Mouse (Mus musculus): ENCODE measurements around the gene Adgra3. TPM values are rescaled to one million over a fixed set of nuclear protein-coding genes. Genes with fewer than 3 reads are reported as not detected.

Adgra3 gene
- polyA plus RNA-seq, 1 experiment from 2014 or later, result 1.7 TPM

DNA sequence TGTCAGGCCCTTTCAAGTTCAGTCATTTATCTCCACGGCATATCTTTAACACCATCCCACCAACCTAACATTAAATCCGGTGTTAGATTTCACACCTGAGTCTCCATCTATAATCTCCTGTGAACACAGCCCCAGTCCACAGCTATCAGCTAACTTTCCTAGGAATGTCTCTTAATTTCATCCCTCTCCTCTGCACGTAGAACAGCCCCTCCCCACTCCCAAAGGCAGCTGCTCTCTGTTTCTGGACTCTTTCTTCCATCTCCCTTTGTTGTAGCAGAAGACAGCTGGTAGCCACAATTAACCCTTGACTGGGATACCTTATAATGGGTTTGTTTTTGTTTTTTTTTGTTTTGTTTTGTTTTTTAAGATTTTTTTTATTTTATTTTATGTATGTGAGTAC, 8.8 kb downstream of the Adgra3 start:
- H3K27ac ChIP-seq (ENCODE audit: low read length), result no peak overlapping the region
- H3K9me3 ChIP-seq (replicated peaks; ENCODE audit: control insufficient read depth, low read length), result no peaks in the 10 kb centered on the region
- H3K9ac ChIP-seq (ENCODE audit: low read depth, low read length), result no peak overlapping the region
- 63% methylated on average over 3 of the region's 3 CpGs for WGBS (ENCODE audit: insufficient replicate concordance)
- H3K4me1 ChIP-seq (ENCODE audit: control insufficient read depth, low read depth, low read length), result no peaks in the 10 kb centered on the region; the same call in 1 of the 2 replicates
- no peak overlapping the region for H3K4me3 ChIP-seq (ENCODE audit: low read depth, low read length)
- no peak overlapping the region for H3K4me2 ChIP-seq (ENCODE audit: low read depth, low read length)
- ATAC-seq (ENCODE audit: low read depth), result no peak
- H3K36me3 ChIP-seq (ENCODE audit: control insufficient read depth, insufficient read depth), result no peaks in the 10 kb centered on the region
- H3K27me3 ChIP-seq (ENCODE audit: control insufficient read depth, insufficient read depth, low read depth, low read length), result no peaks in the 10 kb centered on the region

DNA sequence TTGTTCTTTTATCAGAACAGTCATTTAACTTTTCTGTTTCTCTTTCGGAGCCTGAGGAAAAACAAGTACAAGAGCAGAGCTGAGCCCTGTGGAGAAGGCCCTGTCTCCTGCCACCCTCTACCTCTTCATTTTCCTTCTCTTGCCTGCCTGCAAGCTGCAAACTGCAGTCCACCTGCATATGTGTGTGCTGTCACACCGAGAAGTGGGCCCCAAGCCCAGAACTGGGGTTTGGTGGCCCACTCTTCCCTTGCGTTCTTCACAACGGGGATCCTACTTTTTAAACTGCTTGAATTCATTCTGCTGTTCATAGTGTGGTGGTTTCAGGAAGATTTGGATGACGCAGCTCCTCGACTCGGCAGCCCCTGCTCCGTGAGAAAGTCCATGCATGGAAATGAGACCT, 9.3 kb downstream of the Adgra3 start:
- WGBS (ENCODE audit: insufficient replicate concordance), result 79% methylated on average over 8 of the region's 8 CpGs
- H3K27ac ChIP-seq (ENCODE audit: low read length), result no peak overlapping the region

DNA sequence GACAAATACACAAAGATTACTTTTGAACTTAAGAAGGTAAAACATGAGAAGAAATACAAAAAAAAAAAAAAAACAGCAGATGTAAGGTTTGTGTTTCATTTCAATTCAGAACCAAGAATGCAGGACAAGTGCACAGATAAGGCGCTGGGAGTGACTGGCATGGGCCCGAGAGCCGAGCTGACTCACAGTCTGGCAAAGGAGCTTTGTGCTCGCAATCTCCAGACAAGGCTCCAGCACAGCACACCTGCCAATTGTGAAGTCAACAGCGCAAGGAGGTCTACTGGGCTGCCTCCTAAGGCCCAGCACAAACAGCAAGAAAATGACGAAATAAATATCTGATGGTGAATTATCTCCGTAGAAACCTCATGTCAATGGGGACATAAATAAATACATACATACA, 9.8 kb downstream of the Adgra3 start:
- H3K9me3 ChIP-seq (replicated peaks; ENCODE audit: control insufficient read depth, low read length), result no peaks in the 10 kb centered on the region
- no peak overlapping the region for H3K9ac ChIP-seq (ENCODE audit: low read depth, low read length)
- no peaks in the 10 kb centered on the region for H3K27me3 ChIP-seq (ENCODE audit: control insufficient read depth, insufficient read depth, low read depth, low read length)
- no peaks in the 10 kb centered on the region for H3K36me3 ChIP-seq (ENCODE audit: control insufficient read depth, insufficient read depth)
- 41% methylated on average over 7 of the region's 7 CpGs for WGBS (ENCODE audit: insufficient replicate concordance)
- no peak overlapping the region for H3K4me2 ChIP-seq (ENCODE audit: low read depth, low read length)
- no peak overlapping the region for H3K4me3 ChIP-seq (ENCODE audit: low read depth, low read length)
- no peak for ATAC-seq (ENCODE audit: low read depth)
- no peak overlapping the region for H3K27ac ChIP-seq (ENCODE audit: low read length)
- no peaks in the 10 kb centered on the region; the same call in 1 of the 2 replicates for H3K4me1 ChIP-seq (ENCODE audit: control insufficient read depth, low read depth, low read length)

More for the DNA sequence above, 9.3 kb downstream of the Adgra3 start:
- Histone ChIP-seq H3K4me1 (ENCODE audit: control insufficient read depth, low read depth, low read length) (no peaks in the 10 kb centered on the region; the same call in 1 of the 2 replicates), H3K4me2 (ENCODE audit: low read depth, low read length) (no peak overlapping the region), H3K9me3 (replicated peaks; ENCODE audit: control insufficient read depth, low read length) (no peaks in the 10 kb centered on the region), H3K36me3 (ENCODE audit: control insufficient read depth, insufficient read depth) (no peaks in the 10 kb centered on the region), H3K4me3 (ENCODE audit: low read depth, low read length) (no peak overlapping the region), H3K27me3 (ENCODE audit: control insufficient read depth, insufficient read depth, low read depth, low read length) (no peaks in the 10 kb centered on the region), H3K9ac (ENCODE audit: low read depth, low read length) (no peak overlapping the region)
- no peak for ATAC-seq (ENCODE audit: low read depth)

GRCm38 (mm10) chr5:50048271-50048851, 10.4 kb downstream of the Adgra3 start:
- Histone ChIP-seq H3K4me3 (ENCODE audit: low read depth, low read length) (no peak overlapping the region), H3K27ac (ENCODE audit: low read length) (no peak overlapping the region)

GRCm38 (mm10) chr5:50045180-50045579, 13.6 kb downstream of the Adgra3 start:
- no peaks in the 10 kb centered on the region for H3K36me3 ChIP-seq (ENCODE audit: control insufficient read depth, insufficient read depth)
- ATAC-seq (ENCODE audit: low read depth), result no peak
- H3K9me3 ChIP-seq (replicated peaks; ENCODE audit: control insufficient read depth, low read length), result no peaks in the 10 kb centered on the region
- no peak overlapping the region for H3K27ac ChIP-seq (ENCODE audit: low read length)
- WGBS (ENCODE audit: insufficient replicate concordance), result 76% methylated on average over 6 of the region's 6 CpGs
- no peak overlapping the region for H3K4me2 ChIP-seq (ENCODE audit: low read depth, low read length)
- H3K27me3 ChIP-seq (ENCODE audit: control insufficient read depth, insufficient read depth, low read depth, low read length), result no peaks in the 10 kb centered on the region
- H3K4me1 ChIP-seq (ENCODE audit: control insufficient read depth, low read depth, low read length), result no peaks in the 10 kb centered on the region
- no peak overlapping the region for H3K9ac ChIP-seq (ENCODE audit: low read depth, low read length)
- H3K4me3 ChIP-seq (ENCODE audit: low read depth, low read length), result no peak overlapping the region

More at GRCm38 (mm10) chr5:50048271-50048851, 10.4 kb downstream of the Adgra3 start:
- no peak for ATAC-seq (ENCODE audit: low read depth)
- no peak overlapping the region for H3K9ac ChIP-seq (ENCODE audit: low read depth, low read length)
- H3K9me3 ChIP-seq (replicated peaks; ENCODE audit: control insufficient read depth, low read length), result no peaks in the 10 kb centered on the region
- no peaks in the 10 kb centered on the region for H3K27me3 ChIP-seq (ENCODE audit: control insufficient read depth, insufficient read depth, low read depth, low read length)
- no peak overlapping the region for H3K4me2 ChIP-seq (ENCODE audit: low read depth, low read length)
- no peaks in the 10 kb centered on the region for H3K36me3 ChIP-seq (ENCODE audit: control insufficient read depth, insufficient read depth)
- H3K4me1 ChIP-seq (ENCODE audit: control insufficient read depth, low read depth, low read length), result no peaks in the 10 kb centered on the region; the same call in 1 of the 2 replicates
- WGBS (ENCODE audit: insufficient replicate concordance), result 58% methylated on average over 5 of the region's 5 CpGs

GRCm38 (mm10) chr5:50043677-50044076, 15.1 kb downstream of the Adgra3 start:
- no peaks in the 10 kb centered on the region for H3K9me3 ChIP-seq (replicated peaks; ENCODE audit: control insufficient read depth, low read length)
- no peak overlapping the region for H3K9ac ChIP-seq (ENCODE audit: low read depth, low read length)
- H3K36me3 ChIP-seq (ENCODE audit: control insufficient read depth, insufficient read depth), result no peaks in the 10 kb centered on the region
- no peaks in the 10 kb centered on the region for H3K4me1 ChIP-seq (ENCODE audit: control insufficient read depth, low read depth, low read length)
- no peak for ATAC-seq (ENCODE audit: low read depth)
- 63% methylated on average over 4 of the region's 4 CpGs for WGBS (ENCODE audit: insufficient replicate concordance)
- no peak overlapping the region for H3K4me3 ChIP-seq (ENCODE audit: low read depth, low read length)
- H3K27ac ChIP-seq (ENCODE audit: low read length), result no peak overlapping the region
- H3K27me3 ChIP-seq (ENCODE audit: control insufficient read depth, insufficient read depth, low read depth, low read length), result no peaks in the 10 kb centered on the region
- no peak overlapping the region for H3K4me2 ChIP-seq (ENCODE audit: low read depth, low read length)

DNA sequence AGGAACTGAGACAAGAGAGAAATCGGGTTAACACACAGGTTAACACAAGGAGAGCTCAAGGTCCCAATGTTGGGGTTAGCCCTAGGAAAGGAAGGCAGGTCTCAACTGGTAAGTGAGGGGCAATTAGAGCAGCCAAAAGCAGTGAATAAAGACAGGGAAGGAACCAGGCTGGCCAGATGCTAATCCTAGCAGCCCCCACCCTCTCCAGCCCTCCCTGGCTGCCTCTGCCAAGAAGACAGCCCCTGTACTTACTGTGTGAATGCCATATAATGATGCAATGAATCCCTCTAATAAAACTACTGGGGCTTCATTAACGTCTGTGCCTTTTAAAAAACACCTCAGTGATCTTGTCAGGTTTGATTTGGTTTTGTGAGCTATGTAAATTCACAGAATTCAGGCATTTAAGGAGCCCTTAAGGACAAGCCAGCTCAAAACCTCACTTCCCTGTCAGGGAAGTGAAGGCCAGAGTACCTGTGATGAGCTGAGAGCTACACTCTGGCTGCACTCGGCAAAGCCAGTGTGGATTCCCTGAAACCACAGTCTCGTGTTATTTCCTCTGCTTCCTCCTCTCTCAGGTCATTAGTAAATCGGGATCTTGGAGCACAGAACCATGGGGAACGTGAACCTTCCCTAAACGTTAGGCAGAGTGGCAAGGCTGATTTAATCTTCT, 16.4 kb downstream of the Adgra3 start:
- Histone ChIP-seq H3K27ac (ENCODE audit: low read length) (no peak overlapping the region), H3K4me2 (ENCODE audit: low read depth, low read length) (no peak overlapping the region), H3K9ac (ENCODE audit: low read depth, low read length) (no peak overlapping the region), H3K36me3 (ENCODE audit: control insufficient read depth, insufficient read depth) (no peaks in the 10 kb centered on the region), H3K4me1 (ENCODE audit: control insufficient read depth, low read depth, low read length) (no peaks in the 10 kb centered on the region), H3K27me3 (ENCODE audit: control insufficient read depth, insufficient read depth, low read depth, low read length) (no peaks in the 10 kb centered on the region), H3K9me3 (replicated peaks; ENCODE audit: control insufficient read depth, low read length) (no peaks in the 10 kb centered on the region), H3K4me3 (ENCODE audit: low read depth, low read length) (no peak overlapping the region)
- 43% methylated on average over 7 of the region's 7 CpGs for WGBS (ENCODE audit: insufficient replicate concordance)
- no peak for ATAC-seq (ENCODE audit: low read depth)

DNA sequence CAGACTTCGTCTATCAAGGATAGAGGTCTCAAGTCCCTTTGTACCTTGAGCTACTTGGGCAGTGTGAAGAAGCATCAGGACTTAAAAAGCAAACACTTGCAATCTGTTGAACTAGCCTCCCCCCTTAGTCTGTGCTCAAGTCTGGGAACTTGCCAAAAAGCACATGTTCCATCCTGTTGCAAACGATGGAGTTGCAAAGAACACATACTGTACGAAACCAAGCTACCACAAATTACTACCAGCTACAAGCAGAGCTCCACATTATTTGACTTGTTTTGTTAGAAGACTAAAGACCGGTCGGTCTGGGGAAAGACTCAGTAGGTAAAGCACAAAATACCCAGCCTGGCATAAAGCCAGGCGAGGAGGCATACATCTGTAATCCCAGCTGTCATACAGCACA, 19.3 kb downstream of the Adgra3 start:
- Histone ChIP-seq H3K36me3 (ENCODE audit: control insufficient read depth, insufficient read depth) (no peaks in the 10 kb centered on the region), H3K4me3 (ENCODE audit: low read depth, low read length) (no peak overlapping the region), H3K9ac (ENCODE audit: low read depth, low read length) (no peak overlapping the region), H3K9me3 (replicated peaks; ENCODE audit: control insufficient read depth, low read length) (no peaks in the 10 kb centered on the region), H3K4me2 (ENCODE audit: low read depth, low read length) (no peak overlapping the region), H3K4me1 (ENCODE audit: control insufficient read depth, low read depth, low read length) (no peaks in the 10 kb centered on the region), H3K27me3 (ENCODE audit: control insufficient read depth, insufficient read depth, low read depth, low read length) (no peaks in the 10 kb centered on the region), H3K27ac (ENCODE audit: low read length) (no peak overlapping the region)
- WGBS (ENCODE audit: insufficient replicate concordance), result 72% methylated on average over 6 of the region's 6 CpGs
- ATAC-seq (ENCODE audit: low read depth), result no peak

DNA sequence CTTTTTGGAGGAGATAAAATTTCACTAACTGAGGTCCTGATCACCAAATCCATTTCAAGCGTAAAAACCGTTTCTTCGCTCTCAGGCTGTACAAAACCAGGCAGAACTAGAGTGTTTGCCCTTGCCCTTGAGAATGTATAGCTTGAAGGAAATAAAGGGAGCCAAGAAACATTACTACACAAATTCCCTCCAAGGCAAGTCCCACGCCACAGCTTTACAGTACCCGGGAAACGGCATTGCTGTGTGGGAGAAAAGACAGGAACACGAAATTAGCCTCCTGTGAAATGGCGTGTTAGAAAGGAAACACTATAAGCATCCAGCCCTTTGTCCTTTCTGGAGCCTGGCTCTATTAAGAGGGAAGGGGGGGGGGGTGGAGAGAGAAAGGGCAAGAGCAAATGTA, 21.1 kb downstream of the Adgra3 start:
- no peak overlapping the region for H3K27ac ChIP-seq (ENCODE audit: low read length)
- H3K27me3 ChIP-seq (ENCODE audit: control insufficient read depth, insufficient read depth, low read depth, low read length), result no peaks in the 10 kb centered on the region
- H3K4me2 ChIP-seq (ENCODE audit: low read depth, low read length), result no peak overlapping the region
- no peak overlapping the region for H3K9ac ChIP-seq (ENCODE audit: low read depth, low read length)
- no peaks in the 10 kb centered on the region for H3K9me3 ChIP-seq (replicated peaks; ENCODE audit: control insufficient read depth, low read length)
- no peaks in the 10 kb centered on the region for H3K36me3 ChIP-seq (ENCODE audit: control insufficient read depth, insufficient read depth)
- 80% methylated on average over 8 of the region's 8 CpGs for WGBS (ENCODE audit: insufficient replicate concordance)
- H3K4me3 ChIP-seq (ENCODE audit: low read depth, low read length), result no peak overlapping the region
- no peaks in the 10 kb centered on the region for H3K4me1 ChIP-seq (ENCODE audit: control insufficient read depth, low read depth, low read length)
- ATAC-seq (ENCODE audit: low read depth), result no peak

Data from liver, embryonic 16.5 days (tissue).